Mouse (Mus musculus): Measurements from ENCODE around the gene Glrp1.

- no peak for TF ChIP-seq CTCF (conservative IDR thresholded peaks at IDR 0.05; ENCODE audit: low read length)
- no peak for TF ChIP-seq NANOG (IDR thresholded peaks at IDR 0.05; ENCODE audit: borderline replicate concordance, low read length)
- TF ChIP-seq POU5F1 (IDR thresholded peaks at IDR 0.05; ENCODE audit: borderline replicate concordance, low read length) = no peak
These were observed 41.5 kb downstream of the Glrp1 start for GRCm38 (mm10) chr1:88468335-88468734.
